Mouse (Mus musculus) lung, postnatal 25 days (tissue): ENCODE results near the gene Tkt.

ENCODE experiments used
- DNase-seq: peaks from one replicate; pipeline ENCODE4 v3.0.0; 2022; ENCODE audit warnings: low spot score

The Tkt gene

DNA sequence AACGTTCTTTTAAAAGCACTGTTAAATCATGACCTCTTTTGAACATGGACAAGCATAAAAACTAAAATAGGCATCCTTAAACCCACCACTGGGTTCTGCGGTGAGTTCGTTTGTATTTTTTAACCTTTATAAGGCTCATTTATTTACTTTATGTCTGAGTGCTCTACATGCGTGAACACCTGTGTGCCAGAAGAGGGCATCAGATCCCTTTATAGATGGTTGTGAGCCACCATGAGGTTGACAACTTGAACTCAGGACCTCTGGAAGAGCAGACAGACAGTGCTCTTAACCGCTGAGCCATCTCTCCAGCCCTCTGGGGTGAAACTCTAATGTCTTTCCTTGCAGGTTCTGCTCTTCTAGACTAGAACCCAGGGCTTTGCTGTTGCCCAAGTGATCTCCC, 37.2 kb downstream of the Tkt start:
- no peak for DNase-seq

- DNase-seq: no peak
Measured at GRCm38 (mm10) chr14:30586780-30587461, 38.8 kb downstream of the Tkt start.

GRCm38 (mm10) chr14:30590041-30590645, 42.0 kb downstream of the Tkt start:
- no peak for DNase-seq

DNA sequence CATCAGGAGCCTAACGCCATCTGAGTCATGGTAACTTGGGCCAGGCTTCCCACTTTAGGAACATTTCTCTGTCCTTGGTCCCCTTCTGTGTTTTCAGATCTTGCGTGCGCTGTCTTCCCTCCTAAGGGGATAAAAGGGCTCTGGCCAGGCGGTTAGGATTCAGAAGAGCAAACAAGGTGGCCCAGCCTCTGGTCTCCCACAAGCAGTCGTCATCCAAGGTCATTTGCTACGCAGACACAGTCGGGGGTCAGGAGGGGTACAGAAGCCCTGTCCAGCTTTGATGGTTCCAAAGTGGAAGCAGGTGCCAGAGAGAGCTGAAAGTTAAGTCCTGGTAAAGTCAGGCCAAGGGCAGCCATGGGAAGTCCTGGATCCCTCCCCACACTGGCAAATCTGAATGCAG, 42.8 kb downstream of the Tkt start:
- DNase-seq: no peak

DNA sequence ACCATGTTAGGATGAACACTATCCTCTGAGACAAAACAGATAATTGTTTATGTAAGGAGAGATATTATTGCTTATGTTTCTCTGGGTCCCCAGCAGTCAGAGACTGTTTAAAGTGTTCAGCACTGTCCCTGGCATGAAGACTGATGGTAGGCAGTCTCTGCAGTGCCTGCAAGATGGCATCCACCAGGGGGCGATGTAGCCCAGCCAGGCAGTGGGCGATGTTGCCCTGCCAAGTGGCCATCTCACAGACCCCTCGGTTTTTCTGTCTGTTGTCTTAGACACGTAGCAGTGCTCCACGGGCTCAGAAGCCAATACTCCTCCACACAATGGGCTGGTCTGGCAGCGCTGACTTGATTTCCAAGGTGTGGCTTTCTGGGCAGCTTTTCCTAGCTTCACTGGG, 43.3 kb downstream of the Tkt start:
- peak; percentile 73 for DNase-seq

DNA sequence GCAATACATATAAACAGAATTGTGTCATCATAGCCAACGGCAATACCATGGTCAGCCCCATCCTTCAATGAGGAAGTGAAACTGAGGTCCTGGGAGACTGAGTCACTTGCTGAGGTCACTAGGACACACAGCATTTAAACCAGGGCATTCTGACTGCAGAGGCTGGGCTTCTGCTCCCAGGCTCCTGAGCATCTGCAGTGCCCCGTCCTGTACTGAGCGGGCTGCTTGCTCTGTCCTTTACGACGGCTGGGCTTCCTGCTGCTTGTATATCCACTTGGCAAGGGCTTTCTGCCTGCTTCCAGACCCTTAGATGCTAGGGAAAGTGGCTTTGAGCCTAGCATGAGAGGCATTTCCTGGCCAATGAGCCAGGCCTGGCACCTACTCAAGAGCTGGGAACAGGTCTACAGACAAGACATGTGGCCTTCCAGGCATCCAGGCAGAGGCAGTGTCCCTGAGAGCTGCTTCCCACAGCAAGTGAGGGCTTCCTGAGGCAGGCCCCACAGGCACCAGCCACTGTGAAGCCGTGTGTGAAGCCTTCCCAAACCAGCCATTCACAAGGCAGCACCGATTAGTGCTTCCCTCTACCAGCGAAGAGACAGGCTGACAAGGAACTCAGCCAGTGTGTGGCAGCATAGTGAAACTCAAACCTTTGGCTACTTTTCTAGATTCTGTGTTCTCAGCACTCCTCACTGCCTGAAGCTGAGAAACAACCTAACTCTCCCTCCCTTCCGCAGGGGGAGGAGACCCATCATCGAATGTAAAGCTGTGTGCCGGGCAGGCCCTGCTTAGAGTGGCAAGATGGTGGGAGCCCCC, 45.3 kb downstream of the Tkt start:
- DNase-seq: peak; percentile 78

- DNase-seq: peak; percentile 59
Measured at GRCm38 (mm10) chr14:30594092-30594695, 46.0 kb downstream of the Tkt start.

- no peak for DNase-seq
Measured at GRCm38 (mm10) chr14:30595576-30596313, 47.6 kb downstream of the Tkt start.

GRCm38 (mm10) chr14:30596407-30596806, 48.2 kb downstream of the Tkt start:
- no peak for DNase-seq

DNA sequence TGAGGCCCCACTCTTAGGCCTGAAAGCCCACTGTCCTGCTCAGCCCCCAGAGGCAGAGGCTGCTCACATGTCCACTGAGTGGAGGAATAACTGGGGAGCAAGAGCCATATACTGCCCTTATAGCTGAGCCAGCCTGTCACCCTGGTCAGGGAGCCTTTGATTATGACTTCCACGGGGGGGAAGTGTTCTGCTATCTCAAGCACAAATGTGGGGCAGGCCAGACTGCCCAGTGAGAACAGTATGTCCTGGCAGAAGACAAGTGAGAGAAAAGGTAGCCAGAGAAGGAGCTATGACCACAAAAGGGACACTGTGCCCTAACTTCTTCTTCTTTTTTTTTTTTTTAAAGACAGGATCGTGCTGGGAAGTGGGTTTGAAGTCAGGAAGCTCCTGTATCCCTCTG, 49.0 kb downstream of the Tkt start:
- DNase-seq: no peak

GRCm38 (mm10) chr14:30606817-30607216, 58.7 kb downstream of the Tkt start:
- DNase-seq: no peak

GRCm38 (mm10) chr14:30607696-30608095, 59.5 kb downstream of the Tkt start:
- DNase-seq: peak; percentile 57

- no peak for DNase-seq
Measured at GRCm38 (mm10) chr14:30608176-30608575, 60.0 kb downstream of the Tkt start.

DNA sequence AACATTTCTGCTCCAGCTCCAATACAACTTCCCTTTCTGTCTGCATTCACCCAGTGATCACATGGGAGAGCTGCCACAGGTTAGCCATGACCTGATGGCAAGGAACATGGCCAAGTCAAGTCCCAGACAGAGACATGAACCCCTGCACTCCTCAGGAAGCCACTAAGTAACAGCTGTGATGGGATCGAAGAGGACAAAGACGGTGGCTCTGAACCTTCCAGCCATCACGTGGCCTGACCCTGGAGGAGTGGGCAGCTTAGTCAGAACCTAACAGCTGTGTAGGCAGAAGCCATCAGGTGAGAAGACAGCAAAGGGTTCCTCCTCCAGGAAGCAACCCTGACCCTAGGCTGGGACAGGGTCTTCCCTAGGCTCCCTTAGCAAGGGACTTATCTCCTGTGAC, 61.3 kb downstream of the Tkt start:
- DNase-seq: no peak

- peak; percentile 71 for DNase-seq
Measured at GRCm38 (mm10) chr14:30610304-30610703, 62.1 kb downstream of the Tkt start.

DNA sequence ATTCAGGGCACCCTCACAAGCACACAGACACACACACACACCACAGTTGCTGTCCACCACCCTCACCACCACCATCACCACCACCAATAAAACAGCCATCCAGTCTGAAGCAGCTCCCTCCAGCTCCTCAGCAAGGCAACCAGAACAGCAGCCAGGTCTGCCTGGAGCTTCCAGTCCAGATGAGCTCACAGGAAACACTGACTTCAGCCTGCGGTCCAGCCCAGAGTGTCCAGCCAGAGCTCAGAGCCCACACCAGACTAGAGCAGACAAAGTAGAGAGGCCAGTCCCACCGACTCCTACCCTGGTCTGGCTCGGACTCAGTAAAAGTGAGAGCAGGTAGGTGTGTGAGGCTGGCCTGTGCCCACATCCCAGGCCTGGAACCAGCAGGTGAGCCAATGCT, 62.8 kb downstream of the Tkt start:
- DNase-seq: no peak

- DNase-seq: peak; percentile 75
Measured at GRCm38 (mm10) chr14:30612523-30612922, 64.4 kb downstream of the Tkt start.

- DNase-seq: no peak
Measured at GRCm38 (mm10) chr14:30612962-30613715, 65.0 kb downstream of the Tkt start.

DNA sequence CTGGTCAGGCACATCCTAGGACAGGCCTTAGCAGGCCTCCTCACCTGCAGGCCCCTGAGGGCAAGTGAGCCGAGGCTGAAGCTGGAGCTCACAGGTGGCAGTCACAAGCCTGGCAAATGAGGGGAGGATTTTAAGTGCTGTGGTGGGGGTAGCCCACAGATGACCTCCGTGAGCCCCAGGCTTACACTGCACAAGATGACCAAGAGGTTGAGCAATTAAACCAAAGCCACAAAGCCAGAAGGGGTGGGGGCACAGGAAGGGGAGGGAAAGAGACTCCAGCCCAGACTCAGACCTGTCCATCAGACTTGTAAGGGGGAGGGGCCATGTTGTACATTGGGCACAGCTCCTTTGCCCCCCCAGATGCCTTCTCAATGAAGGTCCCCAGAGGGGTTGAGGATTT, 68.6 kb downstream of the Tkt start:
- no peak for DNase-seq

GRCm38 (mm10) chr14:30618746-30619275, 70.7 kb downstream of the Tkt start:
- no peak for DNase-seq

- DNase-seq: no peak
Measured at GRCm38 (mm10) chr14:30619982-30620578, 71.9 kb downstream of the Tkt start.
